Mouse (Mus musculus) MEL (cell line): ENCODE results near the gene Nagk. TPM values are rescaled to one million over a fixed set of nuclear protein-coding genes. Genes with fewer than 3 reads are reported as not detected.

Experiments used
- DNase-seq: peaks from one replicate; pipeline ENCODE4 v3.0.0; 2011; ENCODE audit warnings: low read depth, low spot score
- H3K27ac ChIP-seq: 2 replicates; pipeline ENCODE4 v1.5.1; 2012; ENCODE audit warnings: low read depth, mild to moderate bottlenecking, control low read depth, low read length, moderate library complexity; ENCODE audit not compliant: control insufficient read depth
- H3K27me3 ChIP-seq, 2 experiments: fragments of 150-350 bp in 1 of 2; sonication (generic) in 1 of 2; 2 replicates each; pipeline ENCODE4 v1.6.1; 2012; ENCODE audit warnings: low read length in 2 of 2, mild to moderate bottlenecking in 2 of 2, improper control_type of control experiment in 1 of 2, moderate library complexity in 1 of 2; ENCODE audit not compliant: insufficient read depth in 2 of 2, control insufficient read depth in 1 of 2
- H3K36me3 ChIP-seq, 2 experiments: 2 replicates each; pipeline ENCODE4 v1.6.1; 2012 to 2014; ENCODE audit warnings: low read length in 2 of 2, improper control_type of control experiment in 1 of 2, inconsistent platforms in 1 of 2, mild to moderate bottlenecking in 1 of 2; ENCODE audit not compliant: insufficient read depth in 2 of 2, control insufficient read depth in 1 of 2
- H3K4me1 ChIP-seq, 2 experiments: fragments of 150-350 bp in 1 of 2; sonication (generic) in 1 of 2; 2 replicates each; pipeline ENCODE4 v1.6.1; 2012; ENCODE audit warnings: low read length in 2 of 2, improper control_type of control experiment in 1 of 2, mild to moderate bottlenecking in 1 of 2; ENCODE audit not compliant: insufficient read depth in 2 of 2, control insufficient read depth in 1 of 2
- H3K4me3 ChIP-seq, 2 experiments: fragments of 150-350 bp in 1 of 2; sonication (generic) in 1 of 2; 2 replicates each; pipeline ENCODE4 v1.5.1; 2012; ENCODE audit warnings: low read depth in 2 of 2, low read length in 2 of 2, mild to moderate bottlenecking in 2 of 2, moderate library complexity in 2 of 2, control low read depth in 1 of 2, improper control_type of control experiment in 1 of 2; ENCODE audit not compliant: control insufficient read depth in 1 of 2, insufficient read depth in 1 of 2
- H3K79me2 ChIP-seq: 2 replicates; pipeline ENCODE4 v1.6.1; 2012; ENCODE audit warnings: mild to moderate bottlenecking, low read length, moderate library complexity; ENCODE audit not compliant: control insufficient read depth, poor library complexity, insufficient read depth
- H3K9ac ChIP-seq: 2 replicates; pipeline ENCODE4 v1.6.1; 2012; ENCODE audit warnings: low read depth, mild to moderate bottlenecking, control low read depth, low read length, moderate library complexity; ENCODE audit not compliant: control insufficient read depth, poor library complexity, severe bottlenecking
- H3K9me3 ChIP-seq: fragments of 150-350 bp; sonication (generic); replicated peaks from 2 replicates; pipeline ENCODE4 v1.6.1; 2012; ENCODE audit warnings: mild to moderate bottlenecking, low read length, improper control_type of control experiment, moderate library complexity; ENCODE audit not compliant: insufficient read depth
- CHD1 ChIP-seq: IDR thresholded peaks from 2 replicates; pipeline ENCODE4 v1.6.1; 2012; ENCODE audit warnings: low read depth, mild to moderate bottlenecking, inconsistent platforms, low read length, improper control_type of control experiment
- CTCF ChIP-seq, 3 experiments: IDR thresholded peaks in 2 of 3; conservative IDR thresholded peaks in 1 of 3; 2 replicates each; pipeline ENCODE4 v1.5.1; 2011 to 2012; ENCODE audit warnings: low read length in 3 of 3, low read depth in 2 of 3, mild to moderate bottlenecking in 2 of 3, improper control_type of control experiment in 1 of 3, inconsistent platforms in 1 of 3, mixed read lengths in 1 of 3, moderate library complexity in 1 of 3; ENCODE audit not compliant: control insufficient read depth in 1 of 3, insufficient read depth in 1 of 3, poor library complexity in 1 of 3, severe bottlenecking in 1 of 3
- ELF1 ChIP-seq: IDR thresholded peaks from 2 replicates; pipeline ENCODE4 v1.6.1; 2014; ENCODE audit warnings: low read depth, mild to moderate bottlenecking, inconsistent platforms, low read length, improper control_type of control experiment, moderate library complexity
- EP300 ChIP-seq, 2 experiments: IDR thresholded peaks; 2 replicates each; pipeline ENCODE4 v1.6.1; 2011; ENCODE audit warnings: improper control_type of control experiment in 2 of 2, low read length in 2 of 2, low read depth in 1 of 2, mild to moderate bottlenecking in 1 of 2
- ETS1 ChIP-seq: IDR thresholded peaks from 2 replicates; pipeline ENCODE4 v1.6.1; 2012; ENCODE audit warnings: low read depth, mild to moderate bottlenecking, inconsistent platforms, low read length, improper control_type of control experiment, moderate library complexity
- GABPA ChIP-seq: IDR thresholded peaks from 2 replicates; pipeline ENCODE4 v1.6.1; 2012; ENCODE audit warnings: low read depth, mild to moderate bottlenecking, inconsistent platforms, low read length, improper control_type of control experiment, moderate library complexity
- GATA1 ChIP-seq: IDR thresholded peaks from 2 replicates; pipeline ENCODE4 v1.6.1; 2011; ENCODE audit warnings: low read depth, low read length, improper control_type of control experiment
- HCFC1 ChIP-seq: IDR thresholded peaks from 2 replicates; pipeline ENCODE4 v1.6.1; 2012; ENCODE audit warnings: low read depth, mild to moderate bottlenecking, inconsistent platforms, low read length, improper control_type of control experiment, moderate library complexity
- KAT2A ChIP-seq: conservative IDR thresholded peaks from 2 replicates; pipeline ENCODE4 v1.6.1; 2012; ENCODE audit warnings: low read depth, low read length, improper control_type of control experiment, inconsistent platforms
- MAZ ChIP-seq: IDR thresholded peaks from 2 replicates; pipeline ENCODE4 v1.6.1; 2012; ENCODE audit warnings: low read depth, mild to moderate bottlenecking, inconsistent platforms, low read length, improper control_type of control experiment
- MYB ChIP-seq: IDR thresholded peaks from 2 replicates; pipeline ENCODE4 v1.6.1; 2011; ENCODE audit warnings: mild to moderate bottlenecking, low read depth, low read length, improper control_type of control experiment
- MYC ChIP-seq: IDR thresholded peaks from 2 replicates; pipeline ENCODE4 v1.6.1; 2011; ENCODE audit warnings: low read depth, mild to moderate bottlenecking, low read length, improper control_type of control experiment, moderate library complexity
- POLR2AphosphoS5 ChIP-seq: IDR thresholded peaks from 2 replicates; pipeline ENCODE4 v1.6.1; 2012; ENCODE audit warnings: low read depth, borderline replicate concordance, mild to moderate bottlenecking, inconsistent platforms, low read length, moderate library complexity, mixed read lengths
- RAD21 ChIP-seq: IDR thresholded peaks from 2 replicates; pipeline ENCODE4 v1.6.1; 2011; ENCODE audit warnings: mild to moderate bottlenecking, low read depth, low read length, improper control_type of control experiment
- SMC3 ChIP-seq: IDR thresholded peaks from 2 replicates; pipeline ENCODE4 v1.6.1; 2011; ENCODE audit warnings: low read depth, low read length, improper control_type of control experiment
- TBP ChIP-seq: IDR thresholded peaks from 2 replicates; pipeline ENCODE4 v1.8.0; 2011; ENCODE audit warnings: low read depth, low read length, improper control_type of control experiment
- UBTF ChIP-seq: IDR thresholded peaks from 2 replicates; pipeline ENCODE4 v1.6.1; 2012; ENCODE audit warnings: low read depth, mild to moderate bottlenecking, inconsistent platforms, low read length, improper control_type of control experiment, moderate library complexity, borderline replicate concordance; ENCODE audit not compliant: insufficient read depth
- USF1 ChIP-seq: IDR thresholded peaks from 2 replicates; pipeline ENCODE4 v1.6.1; 2014; ENCODE audit warnings: low read depth, mild to moderate bottlenecking, inconsistent platforms, low read length, improper control_type of control experiment, moderate library complexity
- ZKSCAN1 ChIP-seq: IDR thresholded peaks from 2 replicates; pipeline ENCODE4 v1.6.1; 2012; ENCODE audit warnings: low read depth, mild to moderate bottlenecking, inconsistent platforms, low read length, improper control_type of control experiment, moderate library complexity
- polyA plus RNA-seq, 2 experiments: library from polyadenylated mRNA; stranded (reverse) in 1 of 2; unstranded in 1 of 2; fragments of >175 nt in 1 of 2; fragments of >200 nt in 1 of 2; gene quantifications; 2 replicates each; pipeline versions ENCODE4 v1.2.1 to v1.2.4; 2012; ENCODE audit warnings: low replicate concordance in 2 of 2, low read depth in 1 of 2; ENCODE audit not compliant: insufficient read length in 2 of 2, insufficient read depth in 1 of 2, missing spikeins in 1 of 2
- total RNA-seq: library from RNA; depleted of rRNA; stranded (reverse); fragments of 300-350 nt; gene quantifications from 2 replicates; pipeline ENCODE4 v1.2.3, GENCODE M21; 2012

The Nagk gene
- total and polyA plus RNA-seq, 3 experiments = 3.6 to 6.3 TPM; not detected in 1

DNA sequence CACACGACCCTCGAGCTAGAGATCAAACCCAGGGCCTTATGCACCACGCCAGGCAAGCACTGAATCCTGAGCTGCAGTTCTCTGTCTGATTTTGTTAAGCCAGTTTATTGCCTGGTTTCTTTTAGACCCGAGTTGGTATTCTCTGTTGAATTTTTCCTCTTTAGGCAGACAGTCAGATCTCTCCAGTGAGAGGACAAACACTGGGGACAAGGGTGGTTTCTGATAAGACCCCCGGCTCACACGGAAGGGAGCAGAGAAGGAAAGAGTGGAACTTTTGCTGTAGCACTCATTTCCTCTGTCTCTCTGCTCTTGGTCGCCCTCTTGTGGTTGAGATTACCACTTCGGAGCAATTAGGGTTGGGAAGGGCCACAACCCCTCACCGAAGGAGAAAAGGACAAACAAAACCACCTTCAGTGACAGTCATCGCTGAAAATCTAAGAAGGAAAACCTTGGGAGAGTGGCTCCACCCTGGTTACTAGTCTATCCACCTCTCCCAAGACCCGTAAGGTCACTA lies 44.6 kb upstream of the Nagk start:
- TF ChIP-seq ELF1 (no peak), GATA1 (no peak), ZKSCAN1 (no peak), MYB (no peak), SMC3 (peak; percentile 77), RAD21 (peak; percentile 51), EP300 (IDR thresholded peaks at IDR 0.05; ENCODE audit: low read depth in 1 of 2, low read length in 2 of 2) (peak in 1 of 2 experiments; percentile 31; a peak in 1 of 4 replicates), USF1 (no peak), UBTF (no peak), CTCF (IDR thresholded peaks at IDR 0.05 in 2 of 3, conservative IDR thresholded peaks at IDR 0.05 in 1 of 3; ENCODE audit: control insufficient read depth in 1 of 3, insufficient read depth in 1 of 3, low read depth in 2 of 3, low read length in 3 of 3, poor library complexity in 1 of 3, severe bottlenecking in 1 of 3) (peak; percentile 69 to 86 (median 82)), TBP (0 out of 2 replicates have a peak, but pooled peaks have one; percentile 19), KAT2A (no peak), GABPA (no peak), POLR2AphosphoS5 (no peak), HCFC1 (peak; percentile 48; the same call in 1 of the 2 replicates), MAZ (peak; percentile 45; the same call in 1 of the 2 replicates)
- peak; percentile 72 for DNase-seq
- Histone ChIP-seq H3K9ac (peak overlapping the region; percentile 54), H3K4me1 (no peaks in the 10 kb centered on the region; a peak in 1 of 4 replicates), H3K79me2 (no peaks in the 10 kb centered on the region), H3K9me3 (no peaks in the 10 kb centered on the region), H3K36me3 (no peaks in the 10 kb centered on the region), H3K27me3 (no peaks in the 10 kb centered on the region; a peak in 2 of 4 replicates), H3K27ac (no peak overlapping the region), H3K4me3 (peak overlapping the region; percentile 42 to 64)

DNA sequence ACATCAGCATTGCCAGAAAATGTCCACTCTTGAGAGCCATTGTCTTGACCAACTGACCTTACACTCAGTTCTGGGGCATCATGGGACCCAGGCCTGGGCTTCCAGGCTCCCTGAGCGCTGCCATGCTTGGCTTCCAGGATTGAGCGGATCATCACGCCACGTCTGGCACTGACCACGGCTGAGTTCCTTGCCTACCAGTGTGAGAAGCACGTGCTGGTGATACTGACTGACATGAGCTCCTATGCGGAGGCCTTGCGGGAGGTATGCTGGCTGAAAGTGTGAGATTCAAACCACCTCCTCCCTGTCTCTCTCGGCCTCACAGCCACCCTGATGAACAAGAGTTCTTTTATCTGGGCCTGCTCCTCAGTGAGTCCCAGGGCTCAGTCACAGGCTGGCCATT lies 38.7 kb upstream of the Nagk start:
- no peak for DNase-seq
- Histone ChIP-seq H3K4me1 (no peaks in the 10 kb centered on the region), H3K79me2 (no peaks in the 10 kb centered on the region), H3K36me3 (no peaks in the 10 kb centered on the region), H3K27me3 (no peaks in the 10 kb centered on the region; a peak in 2 of 4 replicates), H3K4me3 (no peak overlapping the region), H3K27ac (no peak overlapping the region), H3K9ac (no peak overlapping the region), H3K9me3 (no peaks in the 10 kb centered on the region)
- TF ChIP-seq ETS1 (no peak), MYC (no peak), HCFC1 (no peak), CHD1 (no peak), GATA1 (no peak)
